Mouse (Mus musculus) midbrain, postnatal 0 days (tissue): ENCODE measurements at regions not wholly inside any gene's neighbourhood (a gene's known extent, or its start where the extent isn't known, plus 50 kb on each side); places are given as distances from the start of the nearest gene placed in this dataset.

ENCODE experiments used
- ATAC-seq: fragments of 200-750 bp; cut with Nextera tagmentation; 2 replicates; pipeline ENCODE4 v1.8.0; 2017; ENCODE audit warnings: moderate number of reproducible peaks, mild to moderate bottlenecking, moderate TSS enrichment, moderate library complexity; ENCODE audit not compliant: low FRiP score
- DNase-seq: peaks from one replicate; pipeline ENCODE4 v3.0.0-alpha.2; 2015; ENCODE audit warnings: low spot score
- H3K27ac ChIP-seq: fragments of 300-500 bp; sonication (generic); 2 replicates; pipeline ENCODE4 v1.5.1; 2014; ENCODE audit warnings: low read depth, mild to moderate bottlenecking, low read length, mixed read lengths
- H3K27me3 ChIP-seq: fragments of 300-500 bp; sonication (generic); 2 replicates; pipeline ENCODE4 v1.6.1; 2014; ENCODE audit warnings: low read length, control low read depth, mixed read lengths; ENCODE audit not compliant: insufficient read depth
- H3K36me3 ChIP-seq: fragments of 300-500 bp; sonication (generic); 2 replicates; pipeline ENCODE4 v1.6.1; 2014; ENCODE audit warnings: low read length, control low read depth, mixed read lengths; ENCODE audit not compliant: insufficient read depth
- H3K4me1 ChIP-seq: fragments of 300-500 bp; sonication (generic); 2 replicates; pipeline ENCODE4 v1.6.1; 2014; ENCODE audit warnings: mild to moderate bottlenecking, control low read depth, antibody characterized with exemption, low read length, mixed read lengths; ENCODE audit not compliant: insufficient read depth
- H3K4me2 ChIP-seq: fragments of 300-500 bp; sonication (generic); 2 replicates; pipeline ENCODE4 v1.6.1; 2014; ENCODE audit warnings: low read depth, mild to moderate bottlenecking, low read length, mixed read lengths; ENCODE audit not compliant: poor library complexity, severe bottlenecking
- H3K4me3 ChIP-seq: fragments of 300-500 bp; sonication (generic); 2 replicates; pipeline ENCODE4 v1.5.1; 2014; ENCODE audit warnings: low read depth, mild to moderate bottlenecking, low read length, moderate library complexity
- H3K9ac ChIP-seq: fragments of 300-500 bp; sonication (generic); replicated peaks from 2 replicates; pipeline ENCODE4 v1.6.1; 2014; ENCODE audit warnings: mild to moderate bottlenecking, low read length, moderate library complexity, mixed read lengths; ENCODE audit not compliant: poor library complexity, severe bottlenecking
- H3K9me3 ChIP-seq: fragments of 300-500 bp; sonication (generic); 2 replicates; pipeline ENCODE4 v1.6.1; 2016; ENCODE audit warnings: low read length, control low read depth
- CTCF ChIP-seq: IDR thresholded peaks from 2 replicates; pipeline ENCODE4 v1.5.1; 2016; ENCODE audit warnings: antibody characterized with exemption, mild to moderate bottlenecking
- WGBS: fragments of 180-500 bp; shearing (Covaris S2); extraction: QIAGEN DNeasy Blood & Tissue Kit; methylation state at CpG from one replicate; pipeline ENCODE4 v1.1.7; 2014; 5-methylcytosine and 5-hydroxymethylcytosine counted together

GRCm38 (mm10) chr11:114564949-114565348, 103.4 kb upstream of the Rpl38 start:
- H3K36me3 ChIP-seq = no peaks in the 10 kb centered on the region
- no peaks in the 10 kb centered on the region for H3K9me3 ChIP-seq
- DNase-seq (no peak), ATAC-seq (no peak)
- no peak; the same call in 1 of the 2 replicates for TF ChIP-seq CTCF
- 100% methylated on average over 2 of the region's 2 CpGs for WGBS
- H3K4me2 ChIP-seq = no peak overlapping the region
- H3K4me1 ChIP-seq = no peaks in the 10 kb centered on the region
- no peak overlapping the region for H3K9ac ChIP-seq
- H3K27me3 ChIP-seq = no peaks in the 10 kb centered on the region
- H3K27ac ChIP-seq = no peak overlapping the region
- no peak overlapping the region for H3K4me3 ChIP-seq

- Histone ChIP-seq H3K36me3 (no peaks in the 10 kb centered on the region), H3K4me2 (no peak overlapping the region), H3K27me3 (no peaks in the 10 kb centered on the region), H3K27ac (no peak overlapping the region), H3K4me3 (no peak overlapping the region), H3K4me1 (no peaks in the 10 kb centered on the region), H3K9ac (no peak overlapping the region), H3K9me3 (no peaks in the 10 kb centered on the region)
- TF ChIP-seq CTCF = no peak
- 68% methylated on average over 9 of the region's 9 CpGs for WGBS
- DNase-seq = no peak
- no peak for ATAC-seq
These were observed 105.2 kb upstream of the Rpl38 start for GRCm38 (mm10) chr11:114563172-114563571.

GRCm38 (mm10) chr11:114554576-114554975, 113.7 kb upstream of the Rpl38 start:
- ATAC-seq (no peak), DNase-seq (no peak)
- no peak overlapping the region for H3K27ac ChIP-seq

GRCm38 (mm10) chr11:114553992-114554391, 114.3 kb upstream of the Rpl38 start:
- WGBS = 55% methylated on average over 13 of the region's 13 CpGs
- no peaks in the 10 kb centered on the region for H3K9me3 ChIP-seq
- DNase-seq (no peak), ATAC-seq (no peak)
- H3K27ac ChIP-seq = no peak overlapping the region
- H3K4me2 ChIP-seq = no peak overlapping the region
- H3K27me3 ChIP-seq = no peaks in the 10 kb centered on the region
- H3K9ac ChIP-seq = no peak overlapping the region
- no peak overlapping the region for H3K4me3 ChIP-seq
- H3K4me1 ChIP-seq = no peaks in the 10 kb centered on the region
- H3K36me3 ChIP-seq = no peaks in the 10 kb centered on the region
- no peak for TF ChIP-seq CTCF

More at GRCm38 (mm10) chr11:114554576-114554975, 113.7 kb upstream of the Rpl38 start:
- H3K27me3 ChIP-seq = no peaks in the 10 kb centered on the region
- no peak overlapping the region for H3K9ac ChIP-seq
- H3K36me3 ChIP-seq = no peaks in the 10 kb centered on the region
- H3K4me3 ChIP-seq = no peak overlapping the region
- H3K9me3 ChIP-seq = no peaks in the 10 kb centered on the region
- WGBS = 62% methylated on average over 5 of the region's 5 CpGs
- no peak overlapping the region for H3K4me2 ChIP-seq
- TF ChIP-seq CTCF = no peak; the same call in 1 of the 2 replicates
- no peaks in the 10 kb centered on the region for H3K4me1 ChIP-seq

- DNase-seq = no peak
- no peaks in the 10 kb centered on the region for H3K27me3 ChIP-seq
- no peaks in the 10 kb centered on the region for H3K4me1 ChIP-seq
- no peak overlapping the region for H3K4me2 ChIP-seq
- no peak overlapping the region for H3K27ac ChIP-seq
- no peak overlapping the region for H3K9ac ChIP-seq
- no peak overlapping the region for H3K4me3 ChIP-seq
- no peaks in the 10 kb centered on the region for H3K9me3 ChIP-seq
- 93% methylated on average over 7 of the region's 7 CpGs for WGBS
- no peak for ATAC-seq
- TF ChIP-seq CTCF = no peak
- no peaks in the 10 kb centered on the region for H3K36me3 ChIP-seq
These were observed 116.1 kb upstream of the Rpl38 start for GRCm38 (mm10) chr11:114552176-114552575.

GRCm38 (mm10) chr11:114551262-114551661, 117.1 kb upstream of the Rpl38 start:
- no peaks in the 10 kb centered on the region for H3K36me3 ChIP-seq
- no peaks in the 10 kb centered on the region for H3K9me3 ChIP-seq
- no peak overlapping the region for H3K4me2 ChIP-seq
- 79% methylated on average over 4 of the region's 4 CpGs for WGBS
- H3K4me3 ChIP-seq = no peak overlapping the region
- no peak overlapping the region for H3K27ac ChIP-seq
- DNase-seq (no peak), ATAC-seq (no peak)
- no peaks in the 10 kb centered on the region for H3K27me3 ChIP-seq
- TF ChIP-seq CTCF = no peak
- H3K9ac ChIP-seq = no peak overlapping the region
- no peaks in the 10 kb centered on the region for H3K4me1 ChIP-seq
